ENCODE assay signal across 22 mouse cellular contexts in the genomic region with DNA sequence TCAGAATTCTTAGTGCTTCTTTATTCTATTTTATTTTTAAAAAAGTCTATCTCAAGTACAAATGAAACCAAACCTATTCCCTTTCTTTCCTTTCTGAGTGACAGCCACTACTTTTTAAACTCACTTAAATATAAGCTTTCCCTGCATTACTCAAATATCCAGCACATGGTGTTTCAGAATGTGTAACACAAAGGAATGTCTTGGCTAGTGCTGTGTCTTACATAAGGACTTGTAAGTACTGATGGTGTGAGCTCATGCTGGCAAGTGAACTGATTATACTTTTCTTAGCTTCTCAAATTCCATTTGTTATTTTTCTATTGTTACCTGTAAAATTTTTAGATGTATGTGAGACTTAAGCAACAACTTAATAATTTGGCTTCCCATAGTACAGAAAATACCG.
"Had no signal": no experiment of that assay in that cellular context is flagged by ENCODE, and none has a peak within 500 bp of the region (broad histone marks: within the 10 kb centered on the region; RNA-seq: fewer than 3 reads in every experiment).

No protein-coding gene starts in this region.

- H3K27me3 ChIP-seq: limb, embryonic 12.5 days; limb, embryonic 15.5 days; midbrain, embryonic 12.5 days; midbrain, embryonic 15.5 days; neural tube, embryonic 12.5 days; neural tube, embryonic 15.5 days had no signal

- H3K9me3 ChIP-seq: limb, embryonic 12.5 days; limb, embryonic 15.5 days; midbrain, embryonic 12.5 days; midbrain, embryonic 15.5 days; neural tube, embryonic 12.5 days; neural tube, embryonic 15.5 days had no signal

- H3K4me3 ChIP-seq: left cerebral cortex, adult 2 months; limb, embryonic 12.5 days; limb, embryonic 15.5 days; midbrain, embryonic 12.5 days; midbrain, embryonic 15.5 days; neural tube, embryonic 12.5 days; neural tube, embryonic 15.5 days had no signal

- H3K27ac ChIP-seq: left cerebral cortex, adult 2 months; limb, embryonic 12.5 days; limb, embryonic 15.5 days; liver, embryonic 14.5 days; macrophage; midbrain, embryonic 12.5 days; midbrain, embryonic 15.5 days; neural tube, embryonic 12.5 days; neural tube, embryonic 15.5 days; stomach, postnatal 0 days had no signal

- H3K36me3 ChIP-seq: limb, embryonic 12.5 days; limb, embryonic 15.5 days; midbrain, embryonic 12.5 days; midbrain, embryonic 15.5 days; neural tube, embryonic 12.5 days; neural tube, embryonic 15.5 days had no signal

- H3K9ac ChIP-seq: limb, embryonic 12.5 days; limb, embryonic 15.5 days; liver, embryonic 14.5 days; liver, postnatal 0 days; midbrain, embryonic 12.5 days; midbrain, embryonic 15.5 days; neural tube, embryonic 12.5 days; neural tube, embryonic 15.5 days had no signal

- H3K4me1 ChIP-seq: limb, embryonic 12.5 days; limb, embryonic 15.5 days; midbrain, embryonic 12.5 days; midbrain, embryonic 15.5 days; neural tube, embryonic 12.5 days; neural tube, embryonic 15.5 days had no signal

- DNase-seq: kidney, adult 18-20 months; kidney, adult 9 months; kidney, postnatal 14 days; kidney, postnatal 4 days; left cerebral cortex, postnatal 4 days; liver, postnatal 0 days; lung, postnatal 10 days; right cerebral cortex, adult 18-20 months; right cerebral cortex, postnatal 14 days; right cerebral cortex, postnatal 4 days; thymus, postnatal 25 days had no signal

- H3K4me2 ChIP-seq: limb, embryonic 12.5 days; limb, embryonic 15.5 days; liver, embryonic 11.5 days; midbrain, embryonic 12.5 days; midbrain, embryonic 15.5 days; neural tube, embryonic 12.5 days; neural tube, embryonic 15.5 days had no signal

- ATAC-seq: liver, postnatal 0 days; midbrain, embryonic 15.5 days had no signal
